Mouse (Mus musculus): ENCODE measurements around the gene Slc9a8.

DNA sequence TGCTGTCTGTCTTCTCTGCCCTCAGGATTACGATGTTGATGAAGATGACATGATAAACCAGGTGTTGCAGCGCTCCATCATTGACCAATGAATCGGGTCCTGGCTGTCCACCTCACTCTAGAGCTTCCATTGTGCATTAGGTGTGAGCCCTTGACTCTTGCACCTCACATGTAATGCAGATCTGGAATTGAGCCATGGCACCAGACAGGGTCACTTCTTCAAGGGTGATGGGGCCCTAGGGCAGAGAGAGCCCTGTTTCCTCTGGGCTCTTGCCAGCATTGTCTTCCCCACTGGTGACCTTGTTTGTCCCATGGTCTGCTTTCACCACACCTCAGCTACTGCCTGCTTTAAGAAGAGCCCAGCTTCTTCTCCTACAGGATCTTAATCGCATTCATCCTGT is 93.1 kb downstream of the Slc9a8 start:
- no peak for TF ChIP-seq CTCF (IDR thresholded peaks at IDR 0.05; ENCODE audit: extremely low read depth, insufficient read depth, insufficient read length, insufficient replicate concordance)
- no peak for TF ChIP-seq POLR2A (IDR thresholded peaks at IDR 0.05; ENCODE audit: low read depth, low read length)

Measured in spleen, adult 2 months (tissue).